Mouse (Mus musculus): ENCODE results near the gene Gfpt1.

DNA sequence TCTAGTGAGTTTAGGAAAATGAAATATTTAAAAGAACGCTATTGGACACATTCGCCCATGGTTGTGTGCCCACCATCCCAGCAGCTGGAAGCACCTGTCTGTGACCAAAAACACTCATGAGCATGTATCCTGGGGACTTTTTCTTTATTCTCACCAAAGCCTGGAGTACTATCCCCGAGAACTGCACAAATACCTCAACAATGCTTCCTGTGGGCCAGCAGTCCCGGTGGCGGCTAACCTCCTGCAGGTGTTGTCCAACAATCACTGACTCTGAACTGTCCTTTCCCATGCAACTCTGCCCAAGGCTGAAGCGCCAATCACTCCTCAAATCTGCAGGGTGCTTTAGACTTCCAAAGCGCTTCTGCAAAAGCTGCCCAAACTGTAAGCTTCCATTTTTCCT, 74.0 kb downstream of the Gfpt1 start:
- no peak for TF ChIP-seq GATA1 (IDR thresholded peaks at IDR 0.05; ENCODE audit: borderline replicate concordance, low read length)
- TF ChIP-seq FLI1 (IDR thresholded peaks at IDR 0.05; ENCODE audit: low read length), result no peak
